Mouse (Mus musculus): ENCODE measurements at regions not wholly inside any gene's neighbourhood (a gene's known extent, or its start where the extent isn't known, plus 50 kb on each side); places are given as distances from the start of the nearest gene placed in this dataset.
"Not testable (repeated sequence)": the region's sequence is repeated elsewhere in the genome, so short reads cannot be mapped to it uniquely, and the experiment has no call there.

DNA sequence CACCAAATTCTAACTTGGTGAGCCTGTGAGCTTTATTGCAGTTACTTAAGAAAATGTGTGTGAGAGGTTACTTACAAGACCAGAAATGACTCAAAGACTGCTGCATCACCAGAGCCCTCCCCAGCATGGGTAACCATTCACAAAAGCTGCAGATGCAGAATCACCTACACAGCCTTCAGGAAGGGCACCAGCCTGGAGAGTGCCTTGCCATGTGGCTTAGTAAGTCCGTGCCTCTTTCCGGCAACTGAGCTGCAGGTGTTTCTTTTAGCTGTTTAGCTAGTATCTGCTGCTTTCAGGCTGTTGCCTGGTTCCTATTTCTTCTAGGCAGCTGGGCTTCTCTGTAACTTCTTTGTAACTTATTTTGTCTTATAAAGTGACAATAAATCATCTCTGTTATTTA, 213.2 kb upstream of the Stxbp6 start:
- no peak for DNase-seq

DNA sequence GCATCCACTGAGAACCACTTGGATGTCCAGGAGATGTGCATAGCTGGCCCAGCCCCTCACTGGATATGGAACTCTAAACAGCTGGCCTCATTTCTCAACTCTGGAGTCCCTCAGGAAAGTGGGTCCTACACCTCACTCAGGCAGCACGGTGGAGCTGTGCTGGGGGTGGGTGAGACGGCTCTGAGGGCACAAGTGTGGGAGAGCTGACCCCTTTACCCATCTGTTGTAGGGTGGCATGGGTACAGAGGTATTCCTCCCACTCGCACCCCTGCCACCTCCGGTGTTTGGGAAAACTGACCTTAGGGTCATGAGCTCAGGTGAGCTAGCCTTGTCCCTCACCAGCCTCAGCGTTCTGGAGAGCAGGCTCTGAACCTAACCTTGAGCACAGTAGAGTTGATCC, 181.8 kb upstream of the Stxbp6 start:
- no peak for DNase-seq

DNA sequence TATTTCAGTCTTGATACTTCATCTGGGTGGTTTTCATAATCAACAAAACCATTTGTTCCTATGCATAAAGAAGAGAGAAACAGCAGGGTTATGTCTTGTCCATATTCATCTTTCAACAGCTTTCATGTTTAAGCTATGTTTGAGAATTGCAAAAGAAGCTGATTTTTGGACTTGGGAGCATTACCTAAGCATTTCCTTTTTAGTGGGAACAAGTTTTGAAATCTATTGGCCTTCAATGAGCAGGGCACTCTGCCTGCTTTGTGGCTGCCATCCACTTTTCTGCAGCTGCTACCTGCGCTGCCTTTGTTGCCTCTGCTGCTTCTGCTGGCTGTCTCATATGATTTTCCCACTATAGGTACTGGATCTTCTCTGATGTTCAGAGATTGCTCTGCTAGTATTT, 136.6 kb upstream of the Stxbp6 start:
- no peak for DNase-seq

- DNase-seq: no peak
Measured at GRCm38 (mm10) chr12:45195304-45195920, 120.9 kb upstream of the Stxbp6 start.

GRCm38 (mm10) chr12:45187149-45187548, 112.6 kb upstream of the Stxbp6 start:
- DNase-seq: peak; percentile 45

GRCm38 (mm10) chr12:45184510-45184909, 110.0 kb upstream of the Stxbp6 start:
- no peak for DNase-seq

DNA sequence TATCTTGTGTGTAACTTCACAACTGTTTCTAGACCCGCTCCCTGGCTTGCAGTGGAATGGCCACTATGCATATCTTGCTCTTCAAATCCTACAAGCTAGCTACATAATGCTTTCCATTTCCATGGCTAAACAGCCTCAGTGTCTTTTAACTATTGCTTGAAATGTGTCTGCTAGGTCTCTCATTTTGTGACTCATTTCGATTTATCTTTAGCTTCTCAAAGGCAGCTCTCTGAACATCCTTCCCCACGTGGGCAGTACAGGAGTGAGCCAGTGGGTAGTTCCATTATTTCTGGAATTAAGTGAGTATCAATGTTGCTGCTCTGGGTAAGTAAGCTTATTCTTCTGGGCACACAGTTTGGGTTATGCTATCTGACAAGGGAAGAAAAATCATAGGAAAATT, 102.9 kb upstream of the Stxbp6 start:
- no peak for DNase-seq

- not testable (repeated sequence) for DNase-seq
Measured at GRCm38 (mm10) chr12:45175259-45175658, 100.8 kb upstream of the Stxbp6 start.

DNA sequence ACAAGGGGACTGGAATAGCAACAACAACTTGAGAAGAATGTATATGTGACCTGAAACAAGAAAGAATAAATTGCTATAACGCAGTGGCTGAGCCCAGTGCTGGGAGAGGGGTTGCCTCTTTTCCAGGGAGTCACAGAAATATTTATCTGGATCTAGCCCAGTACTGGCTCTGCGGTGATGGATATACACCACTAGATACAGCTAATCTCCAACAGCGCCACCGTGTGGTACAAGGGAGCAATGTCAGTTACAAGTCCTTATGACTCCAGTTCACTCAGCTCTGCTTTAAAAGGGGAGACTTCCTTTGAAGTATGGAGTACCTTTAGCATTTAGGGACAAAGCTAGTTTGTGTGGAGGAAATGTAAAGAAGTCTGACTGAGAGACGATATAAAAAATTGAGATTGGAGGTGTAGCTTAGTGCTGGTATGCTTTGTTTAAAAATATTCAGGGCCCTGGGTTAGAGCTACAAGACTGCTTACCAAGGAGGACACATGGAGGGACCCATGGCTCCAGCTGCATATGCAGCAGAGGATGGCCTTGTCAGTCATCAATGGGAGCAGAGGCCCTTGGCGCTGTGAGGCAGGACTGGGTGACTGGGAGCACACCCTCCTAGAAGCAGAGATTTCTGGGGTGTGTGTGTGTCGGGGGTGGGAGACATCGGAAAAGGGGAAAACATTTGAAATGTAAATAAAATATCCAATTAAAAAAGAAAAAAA, 97.6 kb upstream of the Stxbp6 start:
- DNase-seq: peak; percentile 84

DNA sequence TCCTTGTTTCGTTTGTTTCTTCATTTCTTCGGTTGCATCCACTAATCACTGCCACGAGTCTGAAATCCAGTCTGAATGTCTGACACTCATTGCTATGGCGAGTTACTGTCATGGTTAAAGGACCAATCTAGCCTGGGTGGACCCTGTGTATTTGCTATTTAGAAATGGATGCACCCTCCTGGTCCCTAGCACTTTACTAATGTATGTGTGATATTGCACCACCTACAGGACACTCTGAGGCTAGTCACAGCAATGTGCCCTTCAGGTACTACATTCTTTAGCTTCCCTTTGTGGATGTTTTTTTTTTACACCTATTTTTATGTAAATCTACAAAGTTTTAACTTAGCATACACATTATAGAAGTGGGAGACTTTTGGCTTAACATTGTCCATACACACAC, 87.5 kb upstream of the Stxbp6 start:
- peak; percentile 26 for DNase-seq

GRCm38 (mm10) chr12:45161581-45161980, 87.1 kb upstream of the Stxbp6 start:
- not testable (repeated sequence) for DNase-seq

- no peak for DNase-seq
Measured at GRCm38 (mm10) chr12:45158986-45159385, 84.5 kb upstream of the Stxbp6 start.

DNA sequence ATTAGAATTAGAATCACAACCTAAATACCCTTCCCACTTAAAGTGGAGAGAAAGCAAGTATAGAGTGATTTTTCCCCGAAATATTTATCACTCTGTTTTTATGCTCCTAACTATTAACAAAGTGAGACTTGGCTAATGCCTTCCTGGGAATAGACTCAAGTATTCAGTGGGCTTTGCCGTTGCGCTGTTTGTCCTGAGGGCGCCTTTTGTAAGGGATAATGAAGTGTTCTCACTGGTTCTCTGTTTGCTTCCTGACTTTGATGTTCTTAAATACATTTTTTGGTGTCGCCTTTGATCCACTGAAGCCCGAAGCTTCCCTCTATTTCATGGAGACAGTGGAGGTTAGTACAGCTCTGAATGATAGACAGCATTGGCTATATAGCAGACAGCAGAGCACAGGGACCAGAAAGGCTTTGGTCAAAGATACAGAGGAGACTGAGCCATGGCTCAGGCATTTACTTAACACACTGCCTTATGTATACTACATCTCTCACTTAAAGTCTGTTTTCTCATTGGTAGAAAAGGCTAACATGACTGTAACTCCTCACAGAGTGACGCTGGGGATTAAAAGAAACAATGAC, 63.0 kb upstream of the Stxbp6 start:
- DNase-seq: peak; percentile 8

- no peak for DNase-seq
Measured at GRCm38 (mm10) chr12:45133415-45133814, 58.9 kb upstream of the Stxbp6 start.

DNA sequence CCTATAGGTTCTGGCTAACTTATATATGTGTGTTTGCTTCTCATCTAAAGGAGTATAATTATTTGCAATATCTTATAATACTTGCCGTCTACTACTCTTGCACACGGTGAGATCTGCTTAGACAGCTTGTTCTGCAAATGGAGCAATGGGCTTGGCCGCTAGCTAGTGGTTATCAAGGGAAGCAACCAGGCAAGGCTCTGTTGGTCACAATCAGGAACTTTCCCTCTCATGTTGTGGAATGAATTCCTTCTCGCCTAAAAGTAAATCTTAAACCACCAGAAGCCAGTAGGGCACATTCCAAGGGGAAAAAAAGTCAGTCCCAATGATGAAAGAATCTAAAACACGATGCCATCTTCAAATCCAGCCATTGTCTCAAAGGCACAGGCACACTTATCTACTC, 56.6 kb upstream of the Stxbp6 start:
- no peak for DNase-seq

DNA sequence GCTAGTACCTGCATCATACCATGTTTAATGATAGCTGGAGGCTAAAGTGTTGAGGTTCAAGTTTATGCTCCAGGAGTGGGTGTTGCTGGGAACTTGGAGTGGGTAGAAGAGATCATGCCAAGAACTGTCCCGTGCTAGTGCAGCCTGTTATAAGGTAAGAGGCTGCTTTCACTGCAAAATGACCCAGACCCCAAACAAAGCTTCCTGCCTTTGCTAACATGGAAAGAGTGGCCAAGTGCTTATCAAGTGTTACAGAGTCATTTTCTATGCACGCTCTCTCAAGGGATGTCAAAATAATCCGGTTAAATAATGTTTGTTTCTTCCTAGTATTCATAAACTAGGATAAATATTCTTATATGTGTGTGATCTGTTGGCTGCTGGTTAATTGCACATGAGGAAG, 51.4 kb upstream of the Stxbp6 start:
- peak; percentile 22 for DNase-seq

All from lung, postnatal 10 days (tissue).